Mouse (Mus musculus) embryo, embryonic 11.5 days (tissue): ENCODE results near the gene Gtf2i.
"Not testable (repeated sequence)": the region's sequence is repeated elsewhere in the genome, so short reads cannot be mapped to it uniquely, and the experiment has no call there.

Source experiments
- DNase-seq: peaks from one replicate; pipeline ENCODE4 v3.0.0-alpha.2; 2012; ENCODE audit warnings: low read depth, low spot score

The Gtf2i gene

DNA sequence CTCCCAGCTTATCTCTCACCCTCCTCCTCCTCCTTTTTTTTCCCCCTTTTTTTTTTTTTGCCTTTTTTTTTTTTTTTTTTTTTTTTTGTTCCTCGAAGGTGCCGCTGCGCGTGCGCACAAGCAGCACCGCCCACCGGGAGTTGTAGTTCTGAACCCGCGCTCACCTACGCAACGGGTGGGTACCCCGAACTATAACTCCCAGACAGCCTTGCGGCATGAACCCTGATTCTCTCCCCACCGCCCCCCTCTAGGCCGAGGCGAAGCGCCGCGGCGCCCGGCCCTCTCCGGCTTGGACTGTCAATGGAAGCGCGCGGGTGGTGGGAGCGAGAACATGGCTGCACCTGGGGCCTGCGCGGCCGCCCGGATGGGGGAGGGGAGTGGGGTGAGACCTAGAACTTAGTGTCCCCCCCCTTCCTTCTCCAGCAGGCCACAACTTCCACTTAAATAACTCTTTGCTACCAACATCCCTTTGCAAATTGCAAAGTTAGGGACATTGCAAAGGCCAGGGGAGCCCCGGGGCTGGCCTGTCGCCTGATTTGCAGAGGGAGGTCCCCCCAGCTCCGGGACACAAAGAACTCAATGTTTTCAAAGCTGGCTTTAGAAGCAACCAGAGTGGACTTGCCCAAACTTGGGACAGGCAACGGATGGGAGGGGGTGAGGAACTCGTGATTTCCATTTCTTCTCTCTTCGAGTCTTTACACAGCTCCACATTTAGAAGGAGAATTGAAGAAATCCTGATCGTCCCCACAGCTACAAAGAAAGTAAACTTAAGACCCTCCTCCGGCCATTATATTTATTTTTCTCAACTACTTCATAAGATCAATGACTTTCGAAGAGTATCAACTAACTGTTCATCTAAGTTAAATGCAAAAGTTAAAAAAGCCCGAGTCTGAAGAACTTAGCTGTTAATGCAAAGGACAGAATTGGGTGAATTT is at the start of gene Gtf2i:
TSS of gene Gtf2i (minus strand) at position 73 of the 935 bp plus-strand sequence.
- peak; percentile 94 for DNase-seq

DNA sequence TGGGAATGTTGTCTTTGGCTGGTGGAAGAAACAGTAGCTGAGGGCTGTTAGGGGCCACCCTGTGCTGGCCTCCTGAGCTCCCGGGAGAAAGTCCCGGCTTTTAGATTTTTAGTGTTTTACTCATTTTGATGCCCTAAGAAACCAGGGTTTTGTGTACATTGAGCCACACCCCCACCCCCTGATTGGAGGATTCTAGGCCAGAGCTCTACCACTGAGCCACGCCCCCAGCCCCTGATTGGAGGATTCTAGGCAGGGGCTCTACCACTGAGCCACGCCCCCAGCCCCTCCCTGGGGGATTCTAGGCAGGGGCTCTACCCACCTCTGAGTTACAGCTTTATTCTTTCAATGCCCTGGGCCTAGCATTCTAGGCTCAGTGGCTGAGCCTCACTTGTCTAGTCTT is 44.5 kb upstream of the Gtf2i start:
- no peak for DNase-seq

DNA sequence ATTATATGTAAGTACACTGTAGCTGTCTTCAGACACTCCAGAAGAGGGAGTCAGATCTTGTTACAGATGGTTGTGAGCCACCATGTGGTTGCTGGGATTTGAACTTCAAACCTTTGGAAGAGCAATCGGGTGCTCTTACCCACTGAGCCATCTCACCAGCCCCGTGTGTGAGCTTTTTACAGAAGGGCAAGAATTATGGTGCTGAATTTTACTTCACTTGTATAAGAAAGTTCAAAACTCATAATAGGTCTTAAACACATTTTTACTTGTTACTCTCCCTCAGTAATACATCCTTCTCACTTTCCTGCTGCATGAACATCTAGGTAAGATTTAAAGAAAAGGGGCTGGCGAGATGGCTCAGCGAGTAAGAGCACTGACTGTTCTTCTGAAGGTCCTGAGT is 40.8 kb upstream of the Gtf2i start:
- not testable (repeated sequence) for DNase-seq

DNA sequence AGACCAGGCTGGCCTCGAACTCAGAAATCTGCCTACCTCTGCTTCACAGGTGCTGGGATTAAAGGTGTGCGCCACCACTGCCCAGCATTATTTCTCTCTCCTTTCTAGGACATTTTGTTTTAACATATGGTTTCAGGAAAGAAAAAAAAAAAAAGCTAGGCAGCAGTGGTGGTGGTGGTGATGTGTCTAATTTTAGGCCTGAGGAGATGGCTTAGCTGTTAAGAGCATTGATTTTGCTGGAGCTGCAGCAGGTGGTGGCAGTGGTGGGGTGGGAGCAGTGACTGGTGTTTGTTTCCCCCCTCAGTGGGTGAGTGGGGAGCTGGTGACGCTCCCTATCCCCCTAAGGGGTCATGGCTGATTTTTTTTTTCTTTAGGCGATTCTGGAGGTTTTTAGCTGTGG is 38.6 kb upstream of the Gtf2i start:
- no peak for DNase-seq

DNA sequence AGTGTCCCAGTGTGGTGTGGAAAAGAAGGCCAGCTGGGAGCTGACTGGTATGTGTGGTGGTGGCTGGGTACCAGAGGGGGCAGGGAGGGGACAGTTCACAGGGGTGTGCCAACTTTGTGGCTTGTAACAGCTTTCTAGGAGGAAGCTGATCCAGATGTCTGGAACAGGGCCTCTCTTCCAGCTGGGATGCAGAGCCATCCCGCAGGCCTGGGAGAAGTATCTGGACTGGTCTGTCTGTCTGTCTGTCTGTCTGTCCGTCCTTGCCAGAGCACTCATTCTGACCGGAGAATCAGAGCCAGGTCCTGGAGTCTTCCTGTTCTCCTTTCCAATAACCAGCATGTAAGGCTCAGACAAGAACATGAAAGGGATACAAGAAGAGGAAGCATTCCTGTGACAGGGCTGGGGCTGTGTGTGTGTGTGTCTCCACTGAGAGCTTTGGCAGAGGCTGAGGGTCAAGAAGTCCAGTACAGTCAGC is 38.0 kb upstream of the Gtf2i start:
- no peak for DNase-seq

DNA sequence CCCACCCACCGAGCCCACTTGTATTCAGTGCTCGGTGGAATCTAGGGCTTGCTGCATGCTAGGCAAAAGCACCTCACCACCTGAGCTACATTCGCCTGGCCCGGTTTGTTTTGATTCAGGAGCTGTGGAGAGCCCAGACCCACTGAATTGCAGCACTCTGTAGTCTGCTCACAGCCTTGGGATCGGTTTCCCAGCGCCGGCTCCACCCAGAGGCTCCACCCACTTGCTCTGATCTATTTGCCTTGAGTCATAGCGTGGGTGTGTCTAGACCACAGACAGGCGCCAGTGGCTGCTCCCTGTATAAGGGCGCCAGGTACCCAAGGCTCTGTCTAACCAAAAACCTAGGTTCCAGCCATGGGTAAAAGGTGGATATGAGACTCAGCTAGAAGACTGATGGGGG is 36.1 kb upstream of the Gtf2i start:
- DNase-seq: peak; percentile 39

DNA sequence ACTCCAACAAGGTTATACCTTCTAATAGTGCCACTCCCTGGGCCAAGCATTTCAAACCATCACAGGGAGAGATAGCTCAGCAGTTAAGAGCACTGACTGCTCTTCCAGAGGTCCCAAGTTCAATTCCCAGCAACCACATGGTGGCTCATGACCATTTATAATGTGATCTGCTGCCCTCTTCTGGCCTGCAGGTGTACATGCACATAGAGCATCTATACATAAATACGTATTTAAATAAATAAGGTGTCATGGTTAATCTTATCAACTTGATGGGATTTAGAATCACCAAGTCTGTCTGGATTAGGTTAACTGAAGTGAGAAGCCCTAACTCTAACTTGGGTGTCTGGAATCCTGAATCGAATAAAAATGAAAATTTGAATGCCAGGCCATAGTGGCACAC is 32.5 kb upstream of the Gtf2i start:
- DNase-seq: no peak

DNA sequence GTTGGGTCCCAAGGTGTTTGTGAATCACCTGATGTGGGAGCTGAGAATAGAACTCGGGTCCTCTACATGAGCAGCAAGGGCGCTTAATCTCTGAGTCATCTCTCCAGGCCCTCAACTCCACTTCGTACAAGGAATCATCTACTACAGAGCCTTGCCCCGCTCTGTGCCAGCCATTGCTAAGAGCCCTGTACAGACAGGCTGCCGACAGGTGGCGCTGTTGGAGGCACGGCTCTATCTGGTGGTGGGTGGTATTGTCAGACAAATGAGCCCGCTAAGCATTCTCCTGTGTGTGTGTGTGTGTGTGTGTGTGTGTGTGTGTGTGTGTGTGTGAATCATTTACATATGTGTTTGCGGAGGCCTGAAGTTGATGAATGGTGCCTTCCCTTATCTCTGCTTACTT is 30.9 kb upstream of the Gtf2i start:
- no peak for DNase-seq

DNA sequence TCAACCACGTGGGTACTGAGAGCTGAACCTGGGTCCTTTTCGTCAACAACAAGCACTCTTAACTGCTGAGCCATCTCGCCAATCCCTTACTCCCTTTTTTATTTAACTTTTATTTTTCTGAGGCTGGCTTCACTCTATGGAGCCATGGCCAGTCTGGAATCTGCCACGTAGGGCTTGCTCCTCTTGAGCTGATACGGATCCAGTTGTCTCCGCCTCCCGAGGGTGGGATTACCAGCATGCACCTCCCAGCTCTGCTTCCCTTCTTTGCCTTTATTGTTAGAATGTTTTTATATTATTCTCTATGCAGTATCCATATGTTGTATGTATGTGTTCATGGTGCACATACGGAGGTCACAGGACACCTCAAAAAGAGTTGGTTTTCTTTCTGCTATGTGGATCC is 29.5 kb upstream of the Gtf2i start:
- DNase-seq: no peak

DNA sequence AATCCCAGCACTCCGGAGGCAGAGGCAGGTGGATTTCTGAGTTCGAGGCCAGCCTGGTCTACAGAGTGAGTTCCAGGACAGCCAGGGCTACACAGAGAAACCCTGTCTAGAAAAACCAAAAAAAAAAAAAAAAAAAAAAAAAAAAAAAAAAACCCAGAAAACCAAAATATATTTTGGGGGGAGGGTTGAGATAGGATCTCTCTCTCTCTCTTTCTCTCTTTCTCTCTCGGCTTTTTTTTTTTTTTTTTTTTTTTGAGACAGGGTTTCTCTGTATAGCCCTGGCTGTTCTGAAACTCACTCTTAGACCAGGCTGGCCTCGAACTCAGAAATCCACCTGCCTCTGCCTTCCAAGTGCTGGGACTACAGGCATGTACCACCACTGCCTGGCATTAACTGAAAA is 29.0 kb upstream of the Gtf2i start:
- DNase-seq: not testable (repeated sequence)

DNA sequence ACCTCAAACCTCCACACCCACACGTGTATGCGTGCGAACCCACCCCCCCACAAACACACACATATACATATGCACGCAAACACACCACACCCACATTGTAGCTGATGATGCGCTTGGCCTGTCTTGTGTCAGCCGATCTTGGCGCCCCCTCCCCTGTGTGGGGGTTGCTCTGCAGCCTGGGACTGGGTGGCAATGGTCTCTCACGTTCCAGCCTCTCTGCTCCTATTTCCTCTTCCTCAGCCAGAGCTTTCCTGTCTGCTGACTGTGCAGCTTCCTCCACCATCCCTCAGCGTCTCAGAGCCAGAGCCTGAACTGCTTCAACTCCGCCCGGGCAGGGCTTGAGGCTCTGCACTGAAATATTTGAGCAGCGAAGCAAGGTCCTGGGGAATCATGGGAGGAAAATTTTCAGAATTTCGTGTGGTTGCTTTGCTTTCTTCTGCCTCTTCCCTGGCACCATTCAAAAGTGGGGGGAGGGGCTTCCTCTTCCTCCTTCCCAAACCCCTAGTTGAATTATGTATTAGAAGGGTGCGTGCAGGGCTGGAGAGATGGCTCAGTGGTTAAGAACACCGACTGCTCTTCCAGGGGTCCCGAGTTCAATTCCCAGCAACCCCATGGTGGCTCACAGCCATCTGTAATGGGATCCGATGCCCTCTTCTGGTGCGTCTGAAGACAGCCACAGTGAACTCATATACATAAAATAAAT is 28.1 kb upstream of the Gtf2i start:
- DNase-seq: no peak

DNA sequence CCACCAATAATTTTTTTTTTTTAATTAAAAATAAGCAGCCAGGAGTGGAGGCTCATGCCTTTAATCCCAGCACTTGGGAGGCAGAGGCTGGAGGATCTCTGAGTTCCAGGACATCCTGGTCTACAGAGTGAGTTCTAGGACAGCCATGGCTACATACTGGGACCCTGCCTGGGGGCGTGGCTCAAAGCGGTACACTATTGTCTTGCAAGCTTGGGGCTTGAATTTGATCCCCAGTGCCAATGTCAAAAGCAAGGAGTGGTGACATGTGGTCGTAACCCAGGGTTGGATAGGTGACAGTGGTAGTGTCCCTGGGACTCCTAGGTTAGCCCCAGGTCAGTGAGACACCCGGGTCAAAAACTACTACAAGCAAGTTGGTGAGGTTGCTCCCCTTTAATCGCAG is 27.2 kb upstream of the Gtf2i start:
- no peak for DNase-seq

DNA sequence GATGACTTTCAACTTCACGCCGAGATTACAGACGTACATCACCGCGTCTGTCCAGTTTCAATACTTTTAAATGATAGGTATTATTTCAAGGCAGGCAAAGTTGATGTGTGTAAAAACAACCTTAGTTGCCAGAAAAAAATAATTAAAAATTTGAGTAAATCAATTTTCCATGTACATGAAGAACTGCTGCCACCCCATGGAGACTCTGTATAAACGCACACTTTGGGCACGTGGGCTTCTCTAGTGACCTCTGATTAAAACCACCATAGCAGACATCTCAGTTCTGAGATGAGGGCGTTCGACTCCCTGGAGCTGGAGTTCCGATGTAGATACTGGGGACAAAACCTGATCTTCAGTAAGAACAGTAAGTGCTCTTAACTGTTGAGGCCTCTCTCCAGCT is 26.8 kb upstream of the Gtf2i start:
- no peak for DNase-seq

DNA sequence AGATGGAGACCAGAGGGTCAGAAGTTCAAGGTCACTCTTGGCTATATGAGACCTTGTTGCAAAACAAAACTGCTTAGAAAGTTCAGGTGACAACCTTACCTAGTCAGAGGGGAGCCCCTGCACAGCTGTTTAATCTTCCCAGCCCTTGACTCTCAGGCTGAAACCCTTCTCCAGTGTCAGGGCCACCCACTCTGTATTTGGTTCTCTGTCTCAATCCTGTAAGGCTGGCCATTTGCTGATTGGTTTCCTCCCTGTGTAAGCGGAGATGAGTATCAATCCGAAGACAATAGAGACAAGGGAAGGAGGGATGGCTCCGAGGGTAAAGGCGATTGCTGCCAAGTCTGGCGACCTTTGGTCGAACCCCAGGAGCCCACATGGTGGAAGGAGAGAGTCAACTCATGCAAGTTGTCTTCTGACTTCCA is 25.6 kb upstream of the Gtf2i start:
- no peak for DNase-seq

DNA sequence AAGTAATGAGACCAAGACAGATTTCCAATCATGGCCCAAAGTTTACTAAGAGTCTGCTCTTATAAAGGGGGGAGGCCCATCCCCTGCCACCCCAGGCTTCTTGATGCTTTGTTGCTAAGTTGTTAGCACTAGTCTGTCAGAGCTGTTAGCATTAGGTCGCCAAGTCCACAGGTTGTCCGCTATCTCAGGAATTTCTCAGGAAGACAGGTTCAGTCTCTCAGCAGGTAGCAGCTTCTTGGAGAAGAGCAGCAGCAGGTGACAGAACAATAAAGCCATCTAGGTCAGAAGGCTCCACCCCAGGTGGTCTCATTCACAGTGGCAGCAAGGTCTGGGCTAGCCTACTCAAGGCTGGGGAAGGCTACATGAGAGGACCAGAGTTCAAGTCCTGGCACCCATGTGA is 22.5 kb upstream of the Gtf2i start:
- DNase-seq: not testable (repeated sequence)

DNA sequence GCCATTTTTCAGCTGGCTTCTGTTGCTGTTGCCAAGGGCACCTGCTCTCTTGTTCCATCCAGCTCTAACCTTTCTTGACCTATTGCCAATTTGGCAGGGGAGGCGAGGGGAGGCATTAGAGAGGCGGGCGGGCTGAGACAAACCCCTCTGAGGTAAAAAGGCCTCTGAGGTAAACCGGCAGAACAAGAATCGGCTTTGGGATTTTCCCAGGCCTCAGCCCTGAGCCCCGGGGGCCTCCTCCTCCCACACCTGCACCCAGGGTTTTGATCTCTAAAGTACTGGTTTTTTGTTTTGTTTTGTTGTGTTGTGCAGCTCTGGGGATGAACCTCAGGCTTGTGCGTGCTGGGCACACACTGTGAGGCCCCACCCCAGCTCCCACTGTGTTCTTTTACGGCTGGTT is 18.2 kb upstream of the Gtf2i start:
- DNase-seq: no peak

DNA sequence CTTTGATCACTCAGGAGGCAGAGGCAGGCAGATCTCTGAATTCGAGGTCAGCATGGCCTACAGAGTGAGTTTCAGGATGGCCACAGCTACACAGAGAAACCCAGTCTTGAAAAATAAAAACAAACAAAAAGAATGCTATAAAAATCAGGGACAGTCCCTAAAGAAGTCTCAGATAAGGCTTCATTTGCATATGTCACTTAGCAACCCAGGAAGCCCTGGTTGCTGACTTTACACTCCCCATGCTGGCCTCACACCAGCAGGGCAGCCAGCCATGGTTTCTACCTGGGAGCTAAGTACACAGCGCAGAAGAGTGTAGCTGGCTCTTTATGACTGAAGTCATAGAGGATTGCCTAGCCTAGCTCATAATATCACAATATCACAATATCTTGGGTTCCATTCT is 15.5 kb upstream of the Gtf2i start:
- no peak for DNase-seq

DNA sequence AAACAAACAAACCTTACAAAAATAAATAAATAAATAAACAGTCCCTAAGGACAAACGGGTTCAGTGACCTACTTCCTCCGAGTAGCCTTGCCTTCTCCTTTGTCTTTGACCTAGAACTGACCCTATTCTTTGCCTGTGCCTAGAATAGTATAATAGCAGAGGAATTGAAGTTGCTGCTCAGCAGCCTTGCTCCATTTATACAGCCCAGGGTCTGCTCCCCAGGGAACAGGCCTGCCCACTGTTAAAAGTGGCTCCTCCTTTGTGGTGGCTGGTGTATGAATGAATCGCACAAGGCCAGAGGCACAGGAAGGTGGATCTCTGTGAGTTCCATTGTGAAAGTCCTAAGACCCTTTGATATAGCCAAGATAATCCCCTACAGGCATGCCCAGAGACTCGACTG is 14.8 kb upstream of the Gtf2i start:
- DNase-seq: no peak

DNA sequence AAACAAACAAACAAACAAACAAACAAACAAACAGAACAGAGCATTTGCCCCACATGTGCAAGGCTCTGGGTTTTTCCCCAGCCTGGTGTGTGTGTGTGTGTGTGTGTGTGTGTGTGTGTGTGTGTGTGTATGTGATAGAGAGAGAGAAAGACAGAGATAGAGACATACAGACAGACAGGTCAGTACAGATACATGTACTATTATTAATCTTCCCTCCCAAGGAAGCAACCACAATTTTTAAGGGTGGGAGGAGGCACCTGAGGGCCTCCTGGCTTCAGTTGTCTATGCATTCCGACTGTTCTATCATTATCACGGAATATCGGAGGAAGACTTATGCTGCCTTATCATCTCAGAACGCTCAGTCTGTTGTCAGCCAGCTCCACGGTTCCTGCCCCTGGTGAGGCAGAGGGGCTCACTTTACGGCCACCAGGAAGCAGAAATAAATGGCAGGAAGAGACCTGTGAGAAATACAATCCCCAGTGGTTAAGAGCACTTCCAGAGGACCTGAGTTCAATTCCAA is 14.0 kb upstream of the Gtf2i start:
- DNase-seq: no peak

DNA sequence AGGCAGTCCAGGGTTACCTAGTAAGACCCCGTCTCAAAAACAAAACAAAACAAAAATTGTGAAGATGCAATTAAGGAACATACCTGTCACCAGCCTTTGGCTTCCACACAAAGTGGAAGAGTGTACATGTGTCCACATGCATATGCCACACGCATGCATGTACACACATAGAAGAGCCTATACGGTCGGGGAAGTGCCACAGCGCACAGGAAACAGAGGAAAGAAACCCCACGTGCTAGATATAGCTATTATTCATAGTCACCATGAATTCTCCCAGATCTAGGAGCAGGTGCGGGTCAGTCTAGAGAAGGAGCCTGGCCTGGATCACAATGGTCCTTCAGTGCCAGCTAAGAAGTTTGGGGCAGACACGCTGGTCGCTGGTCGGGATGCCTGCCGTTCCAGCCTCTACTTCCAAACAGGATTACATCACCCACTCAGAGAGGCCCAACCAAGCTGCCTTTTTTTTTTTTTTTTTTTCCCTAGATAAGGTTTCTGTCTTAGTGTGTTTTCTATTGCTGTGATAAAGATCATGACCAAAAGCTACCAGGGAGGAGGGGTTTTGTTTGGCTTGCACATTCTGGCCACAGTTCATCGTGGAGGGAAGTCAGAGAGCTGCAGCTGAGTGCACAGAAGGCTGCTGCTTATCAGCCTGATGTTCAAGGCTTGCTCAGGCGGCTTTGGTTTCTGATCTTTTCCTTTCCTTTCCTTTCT is 11.5 kb upstream of the Gtf2i start:
- no peak for DNase-seq

DNA sequence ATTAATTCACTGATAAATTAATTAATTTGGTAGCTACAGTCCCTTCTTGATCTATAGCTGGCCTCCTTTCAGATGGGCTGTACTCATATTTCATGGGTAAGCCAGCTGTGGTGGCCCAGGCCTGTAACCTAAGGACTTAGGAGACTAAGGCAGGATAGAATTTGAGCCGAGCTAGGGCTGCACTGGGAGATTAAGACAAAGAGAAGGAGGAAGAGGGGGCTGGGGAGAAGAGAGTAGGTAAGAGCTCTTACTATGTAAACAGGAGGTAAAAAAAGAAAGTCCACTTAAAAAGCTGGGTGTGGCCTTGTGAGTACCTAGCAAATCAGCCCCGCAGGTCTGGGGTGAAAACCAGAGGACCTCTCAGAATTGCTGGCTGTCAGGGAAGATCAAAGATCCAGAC is 9.3 kb upstream of the Gtf2i start:
- DNase-seq: no peak

DNA sequence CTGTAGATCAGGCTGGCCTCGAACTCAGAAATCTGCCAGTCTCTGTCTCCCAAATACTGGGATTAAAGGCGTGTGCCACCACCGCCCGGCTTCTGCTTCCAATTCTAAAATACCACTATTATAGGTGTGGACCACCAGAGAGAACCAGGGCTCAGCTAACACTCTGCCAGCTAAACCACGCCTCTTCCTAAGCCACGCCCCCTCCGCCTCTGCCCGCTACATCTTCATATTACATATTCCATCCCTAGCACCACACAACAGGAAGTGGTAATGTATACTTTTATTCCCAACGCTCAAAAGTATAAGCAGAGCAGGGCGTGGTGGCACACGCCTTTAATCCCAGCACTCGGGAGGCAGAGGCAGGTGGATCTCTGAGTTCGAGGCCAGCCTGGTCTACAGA is 8.8 kb upstream of the Gtf2i start:
- DNase-seq: no peak
